Mouse (Mus musculus) intestine, embryonic 14.5 days (tissue): ENCODE measurements at regions not wholly inside any gene's neighbourhood (a gene's known extent, or its start where the extent isn't known, plus 50 kb on each side); places are given as distances from the start of the nearest gene placed in this dataset.

Experiments used
- ATAC-seq: fragments of 200-750 bp; cut with Nextera tagmentation; replicated peaks from 2 replicates; pipeline ENCODE4 v1.8.0; 2017; ENCODE audit warnings: low read depth, moderate number of reproducible peaks, moderate TSS enrichment, moderate library complexity; ENCODE audit not compliant: low FRiP score, low TSS enrichment
- DNase-seq: peaks from one replicate; pipeline ENCODE4 v3.0.0-alpha.2; 2018; ENCODE audit warnings: low spot score
- H3K27ac ChIP-seq: fragments of 300-500 bp; sonication (generic); 2 replicates; pipeline ENCODE4 v1.5.1; 2014; ENCODE audit warnings: low read depth, mild to moderate bottlenecking, control low read depth
- H3K27me3 ChIP-seq: fragments of 300-500 bp; sonication (generic); replicated peaks from 2 replicates; pipeline ENCODE4 v1.6.1; 2014; ENCODE audit warnings: low read length, control low read depth; ENCODE audit not compliant: control insufficient read depth, insufficient read depth
- H3K36me3 ChIP-seq: fragments of 300-500 bp; sonication (generic); 2 replicates; pipeline ENCODE4 v1.6.1; 2014; ENCODE audit warnings: low read length, control low read depth; ENCODE audit not compliant: control insufficient read depth, insufficient read depth
- H3K4me1 ChIP-seq: fragments of 300-500 bp; sonication (generic); replicated peaks from 2 replicates; pipeline ENCODE4 v1.6.1; 2014; ENCODE audit warnings: low read length, control low read depth, mixed read lengths; ENCODE audit not compliant: control insufficient read depth, insufficient read depth
- H3K4me2 ChIP-seq: fragments of 300-500 bp; sonication (generic); 2 replicates; pipeline ENCODE4 v1.6.1; 2014; ENCODE audit warnings: low read length
- H3K4me3 ChIP-seq: fragments of 300-500 bp; sonication (generic); 2 replicates; pipeline ENCODE4 v1.5.1; 2014; ENCODE audit warnings: low read depth, low read length, control low read depth, mixed read lengths
- H3K9ac ChIP-seq: fragments of 300-500 bp; sonication (generic); 2 replicates; pipeline ENCODE4 v1.6.1; 2014; ENCODE audit warnings: mild to moderate bottlenecking, low read length
- H3K9me3 ChIP-seq: fragments of 300-500 bp; sonication (generic); 2 replicates; pipeline ENCODE4 v1.6.1; 2016; ENCODE audit warnings: low read length, control low read depth; ENCODE audit not compliant: control insufficient read depth
- WGBS: fragments of 180-500 bp; shearing (Covaris S2); extraction: QIAGEN DNeasy Blood & Tissue Kit; methylation state at CpG from one replicate; pipeline ENCODE4 v1.1.7; 2014; 5-methylcytosine and 5-hydroxymethylcytosine counted together

- Histone ChIP-seq H3K9me3 (no peaks in the 10 kb centered on the region), H3K4me1 (no peaks in the 10 kb centered on the region), H3K4me3 (no peak overlapping the region), H3K27me3 (no peaks in the 10 kb centered on the region), H3K36me3 (no peaks in the 10 kb centered on the region), H3K4me2 (no peak overlapping the region), H3K27ac (no peak overlapping the region), H3K9ac (no peak overlapping the region)
- DNase-seq (no peak), ATAC-seq (no peak)
- WGBS = 88% methylated on average over 3 of the region's 3 CpGs
These were observed 486.9 kb upstream of the Gm9747 start for GRCm38 (mm10) chr1:81746013-81746412.

- Histone ChIP-seq H3K4me1 (no peaks in the 10 kb centered on the region), H3K27me3 (no peaks in the 10 kb centered on the region), H3K36me3 (no peaks in the 10 kb centered on the region), H3K4me3 (no peak overlapping the region), H3K9me3 (no peaks in the 10 kb centered on the region), H3K27ac (no peak overlapping the region), H3K9ac (no peak overlapping the region), H3K4me2 (no peak overlapping the region)
- ATAC-seq (no peak), DNase-seq (no peak)
- 60% methylated on average over 3 of the region's 3 CpGs for WGBS
These were observed 485.9 kb upstream of the Gm9747 start for GRCm38 (mm10) chr1:81747025-81747424.

GRCm38 (mm10) chr1:81754067-81754466 lies 478.8 kb upstream of the Gm9747 start:
- Histone ChIP-seq H3K27me3 (no peaks in the 10 kb centered on the region), H3K36me3 (no peaks in the 10 kb centered on the region), H3K4me2 (no peak overlapping the region), H3K9me3 (no peaks in the 10 kb centered on the region), H3K4me1 (no peaks in the 10 kb centered on the region), H3K9ac (no peak overlapping the region), H3K4me3 (no peak overlapping the region), H3K27ac (no peak overlapping the region)
- 73% methylated on average over 2 of the region's 2 CpGs for WGBS
- DNase-seq (no peak), ATAC-seq (no peak)

- Histone ChIP-seq H3K36me3 (no peaks in the 10 kb centered on the region), H3K9me3 (no peaks in the 10 kb centered on the region), H3K4me1 (no peaks in the 10 kb centered on the region), H3K9ac (no peak overlapping the region), H3K4me3 (no peak overlapping the region), H3K27ac (no peak overlapping the region), H3K27me3 (no peaks in the 10 kb centered on the region), H3K4me2 (no peak overlapping the region)
- 71% methylated on average over 3 of the region's 3 CpGs for WGBS
- DNase-seq = no peak
- no peak for ATAC-seq
These were observed 477.6 kb upstream of the Gm9747 start for GRCm38 (mm10) chr1:81755281-81755680.

- Histone ChIP-seq H3K27ac (no peak overlapping the region), H3K4me2 (no peak overlapping the region), H3K4me3 (no peak overlapping the region), H3K4me1 (no peaks in the 10 kb centered on the region), H3K9ac (no peak overlapping the region), H3K27me3 (no peaks in the 10 kb centered on the region), H3K9me3 (no peaks in the 10 kb centered on the region), H3K36me3 (no peaks in the 10 kb centered on the region)
- ATAC-seq (no peak), DNase-seq (no peak)
- 66% methylated on average over 2 of the region's 2 CpGs for WGBS
These were observed 477.2 kb upstream of the Gm9747 start for GRCm38 (mm10) chr1:81755694-81756093.

- Histone ChIP-seq H3K4me1 (no peaks in the 10 kb centered on the region), H3K4me3 (no peak overlapping the region), H3K9ac (no peak overlapping the region), H3K36me3 (no peaks in the 10 kb centered on the region), H3K27ac (no peak overlapping the region), H3K9me3 (no peaks in the 10 kb centered on the region), H3K27me3 (no peaks in the 10 kb centered on the region), H3K4me2 (no peak overlapping the region)
- WGBS = 88% methylated on average over 2 of the region's 2 CpGs
- no peak for ATAC-seq
- DNase-seq = no peak
These were observed 473.0 kb upstream of the Gm9747 start for GRCm38 (mm10) chr1:81759919-81760318.

GRCm38 (mm10) chr1:81771704-81772103 lies 461.2 kb upstream of the Gm9747 start:
- no peak for ATAC-seq
- Histone ChIP-seq H3K9me3 (no peaks in the 10 kb centered on the region), H3K4me3 (no peak overlapping the region), H3K27ac (no peak overlapping the region), H3K36me3 (no peaks in the 10 kb centered on the region), H3K9ac (no peak overlapping the region), H3K4me1 (no peaks in the 10 kb centered on the region), H3K4me2 (no peak overlapping the region), H3K27me3 (no peaks in the 10 kb centered on the region)
- WGBS = 89% methylated on average over 3 of the region's 3 CpGs
- no peak for DNase-seq

GRCm38 (mm10) chr1:81780583-81780982 lies 452.3 kb upstream of the Gm9747 start:
- H3K4me2 ChIP-seq = no peak overlapping the region
- H3K27me3 ChIP-seq = no peaks in the 10 kb centered on the region
- H3K4me1 ChIP-seq = no peaks in the 10 kb centered on the region
- ATAC-seq (no peak), DNase-seq (no peak)
- H3K9me3 ChIP-seq = no peaks in the 10 kb centered on the region
- no peak overlapping the region for H3K4me3 ChIP-seq
- no peak overlapping the region for H3K9ac ChIP-seq
- H3K36me3 ChIP-seq = no peaks in the 10 kb centered on the region
- no peak overlapping the region for H3K27ac ChIP-seq

GRCm38 (mm10) chr1:81784305-81784704 lies 448.6 kb upstream of the Gm9747 start:
- H3K4me2 ChIP-seq = no peak overlapping the region
- 71% methylated on average over 1 of the region's 1 CpGs for WGBS
- no peak overlapping the region for H3K4me3 ChIP-seq
- no peaks in the 10 kb centered on the region for H3K27me3 ChIP-seq
- no peak for DNase-seq
- no peak for ATAC-seq
- H3K27ac ChIP-seq = no peak overlapping the region
- H3K36me3 ChIP-seq = no peaks in the 10 kb centered on the region
- H3K4me1 ChIP-seq = no peaks in the 10 kb centered on the region
- H3K9ac ChIP-seq = no peak overlapping the region
- no peaks in the 10 kb centered on the region for H3K9me3 ChIP-seq
